Mouse (Mus musculus) gastrocnemius, postnatal 10 days (tissue): ENCODE results near the gene Coasy. TPM values are rescaled to one million over a fixed set of nuclear protein-coding genes. Genes with fewer than 3 reads are reported as not detected.

Experiments
- DNase-seq: peaks from one replicate; pipeline ENCODE4 v3.0.0; 2021; ENCODE audit warnings: mixed read lengths
- long read RNA-seq, 2 experiments: library from polyadenylated mRNA; stranded (forward); transcript quantifications; one replicate each; pipeline ENCODE4 v2.0.0; 2021
- total RNA-seq, 2 experiments: library from RNA; stranded (reverse); gene quantifications; 2 replicates each; pipeline ENCODE4 v1.2.3; 2021

The Coasy gene
- total RNA-seq = 10 to 100 TPM; 10.7 to 11.7 TPM
- long read RNA-seq, experiment 1, transcript Coasy-202 (9 exons, 2,386 nt) = minor isoform, 6 of 30 reads
- long read RNA-seq, experiment 1, transcript Coasy-201 (10 exons, 2,138 nt) = major isoform, 21 of 30 reads
- long read RNA-seq, experiment 1, partial matches to known transcripts = 0 of 30 reads
- long read RNA-seq, experiment 1, other reads (novel, unspliced or antisense) = 3 of 30 reads
- long read RNA-seq, experiment 2, transcript Coasy-202 (9 exons, 2,386 nt) = minor isoform, 11 of 32 reads
- long read RNA-seq, experiment 2, transcript Coasy-201 (10 exons, 2,138 nt) = major isoform, 15 of 32 reads
- long read RNA-seq, experiment 2, partial matches to known transcripts = 1 of 32 reads
- long read RNA-seq, experiment 2, other reads (novel, unspliced or antisense) = 5 of 32 reads

GRCm38 (mm10) chr11:101082208-101083082, at the start of gene Coasy:
TSS of gene Coasy (plus strand) at chr11:101082565.
- DNase-seq = peak; percentile 74

GRCm38 (mm10) chr11:101033856-101034500, 48.4 kb upstream of the Coasy start:
- no peak for DNase-seq

GRCm38 (mm10) chr11:101034614-101035327, 47.6 kb upstream of the Coasy start:
- DNase-seq = no peak

GRCm38 (mm10) chr11:101035328-101035695, 47.1 kb upstream of the Coasy start:
- no peak for DNase-seq

- DNase-seq = no peak
These were observed 44.6 kb upstream of the Coasy start for GRCm38 (mm10) chr11:101037795-101038194.

GRCm38 (mm10) chr11:101045826-101046225, 36.5 kb upstream of the Coasy start:
- no peak for DNase-seq

GRCm38 (mm10) chr11:101046440-101046839, 35.9 kb upstream of the Coasy start:
- no peak for DNase-seq

- DNase-seq = no peak
These were observed 34.9 kb upstream of the Coasy start for GRCm38 (mm10) chr11:101047502-101047901.

GRCm38 (mm10) chr11:101050359-101050758, 32.0 kb upstream of the Coasy start:
- DNase-seq = no peak

- no peak for DNase-seq
These were observed 31.3 kb upstream of the Coasy start for GRCm38 (mm10) chr11:101051051-101051493.

GRCm38 (mm10) chr11:101051617-101052016, 30.7 kb upstream of the Coasy start:
- no peak for DNase-seq

GRCm38 (mm10) chr11:101052751-101053473, 29.5 kb upstream of the Coasy start:
- peak; percentile 75 for DNase-seq

- DNase-seq = no peak
These were observed 28.4 kb upstream of the Coasy start for GRCm38 (mm10) chr11:101053974-101054373.

GRCm38 (mm10) chr11:101055418-101055817, 26.9 kb upstream of the Coasy start:
- DNase-seq = peak; percentile 33

GRCm38 (mm10) chr11:101056885-101057284, 25.5 kb upstream of the Coasy start:
- DNase-seq = peak; percentile 43

- peak; percentile 90 for DNase-seq
These were observed 24.5 kb upstream of the Coasy start for GRCm38 (mm10) chr11:101057860-101058259.

- DNase-seq = no peak
These were observed 23.6 kb upstream of the Coasy start for GRCm38 (mm10) chr11:101058726-101059125.

- DNase-seq = no peak
These were observed 22.9 kb upstream of the Coasy start for GRCm38 (mm10) chr11:101059473-101059872.

- peak; percentile 72 for DNase-seq
These were observed 22.2 kb upstream of the Coasy start for GRCm38 (mm10) chr11:101060126-101060525.

- no peak for DNase-seq
These were observed 21.3 kb upstream of the Coasy start for GRCm38 (mm10) chr11:101061049-101061448.
